Mouse (Mus musculus) olfactory bulb, adult 2 months (tissue): Measurements from ENCODE around the gene Rab3a.

Source experiments
- CTCF ChIP-seq: fragments of 200-500 bp; IDR thresholded peaks from 2 replicates; pipeline ENCODE4 v1.5.1; 2012; ENCODE audit warnings: low read depth, mild to moderate bottlenecking, low read length, moderate library complexity; ENCODE audit not compliant: insufficient read depth
- POLR2A ChIP-seq: fragments of 200-500 bp; IDR thresholded peaks from 2 replicates; pipeline ENCODE4 v1.6.1; 2012; ENCODE audit warnings: mild to moderate bottlenecking, low read depth, low read length, moderate library complexity; ENCODE audit not compliant: insufficient read depth

DNA sequence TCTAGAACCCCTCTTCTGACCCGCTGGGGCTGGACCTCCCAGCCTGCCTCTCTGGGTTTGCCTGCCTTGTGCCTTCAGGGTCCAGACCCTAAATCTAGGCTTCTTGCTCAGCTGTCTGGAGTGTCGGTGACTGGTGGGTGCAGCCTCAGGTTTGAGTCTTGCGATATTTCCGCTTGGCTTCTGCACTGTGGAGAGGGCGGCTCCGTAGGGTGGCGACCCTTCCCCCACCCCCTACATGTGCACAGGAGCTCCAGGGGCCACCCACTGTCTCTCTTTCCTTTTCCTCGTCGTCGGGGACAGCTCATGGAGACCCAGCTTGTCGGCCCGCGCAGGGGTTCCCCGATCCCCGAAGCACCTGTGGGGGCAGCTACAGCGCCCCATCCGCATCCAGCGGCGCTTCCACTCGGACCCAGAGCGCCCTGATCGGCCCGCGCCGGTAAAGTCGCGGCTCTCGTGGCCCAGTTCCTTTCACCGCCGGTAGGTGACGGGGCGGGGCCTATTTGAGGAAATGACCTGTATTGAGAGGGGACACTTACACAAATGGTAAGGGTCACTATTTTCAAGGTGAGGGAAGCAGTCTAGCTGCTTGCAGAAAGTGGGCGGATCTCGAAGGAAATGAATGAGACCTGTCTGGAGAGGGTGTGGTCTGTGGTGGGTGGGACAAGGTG, 24.5 kb upstream of the Rab3a start:
- no peak for TF ChIP-seq POLR2A
- no peak for TF ChIP-seq CTCF
